Mouse (Mus musculus) liver, adult 2 months (tissue): ENCODE measurements around the gene Plch2.

Source experiments
- CTCF ChIP-seq: fragments of 200-500 bp; IDR thresholded peaks from 2 replicates; pipeline ENCODE4 v1.5.1; 2011; ENCODE audit warnings: low read depth, low read length, control low read depth
- POLR2A ChIP-seq: fragments of 200-500 bp; IDR thresholded peaks from 2 replicates; pipeline ENCODE4 v1.6.1; 2011; ENCODE audit warnings: low read length, control low read depth; ENCODE audit not compliant: insufficient read depth; ENCODE audit errors: extremely low read depth

DNA sequence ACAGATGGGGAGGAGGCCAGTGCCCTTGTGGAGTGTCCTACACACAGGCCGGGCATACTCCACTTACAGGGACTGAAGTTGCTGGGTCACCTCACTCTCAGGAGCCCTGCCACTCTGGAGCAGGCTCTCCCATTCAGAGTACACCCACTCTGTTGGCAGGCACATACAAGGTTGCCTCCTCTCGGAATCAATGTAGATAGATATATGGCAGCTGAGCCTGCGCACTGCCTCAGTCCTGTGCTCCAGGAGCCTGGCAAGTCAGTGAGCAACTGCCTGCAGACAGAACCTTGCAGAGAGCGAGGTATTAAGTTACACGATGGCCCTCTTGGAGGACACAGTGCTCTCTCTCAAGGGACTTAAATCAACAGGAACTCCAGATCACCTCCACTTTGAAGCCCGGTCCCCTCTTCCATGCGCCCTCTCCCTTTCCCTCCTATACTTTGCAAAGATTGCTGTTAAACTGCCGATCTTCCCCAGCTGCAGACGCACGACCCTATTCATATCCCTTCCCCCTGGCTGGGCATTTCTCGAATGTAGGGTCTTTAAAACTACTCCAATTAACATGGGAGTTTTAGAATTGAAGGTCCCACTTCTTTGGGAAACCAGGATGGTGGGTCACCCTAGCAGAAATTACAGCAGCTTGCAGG lies 93.3 kb downstream of the Plch2 start:
- no peak for TF ChIP-seq CTCF
- no peak for TF ChIP-seq POLR2A
